Mouse (Mus musculus) CH12.LX (cell line): ENCODE results near the gene Trnp1. TPM values are rescaled to one million over a fixed set of nuclear protein-coding genes. Genes with fewer than 3 reads are reported as not detected.

Experiments used
- DNase-seq: peaks from one replicate; pipeline ENCODE4 v3.0.0-alpha.2; 2013; ENCODE audit errors: extremely low read depth
- H3K27ac ChIP-seq: 2 replicates; pipeline ENCODE4 v1.5.1; 2012; ENCODE audit warnings: low read depth, mild to moderate bottlenecking, control low read depth, moderate library complexity; ENCODE audit not compliant: insufficient read depth
- H3K27me3 ChIP-seq: replicated peaks from 2 replicates; pipeline ENCODE3; 2012; ENCODE audit warnings: inconsistent platforms
- H3K36me3 ChIP-seq, 2 experiments: replicated peaks in 1 of 2; 2 replicates each; pipeline versions ENCODE3 to v1.6.1; 2012; ENCODE audit warnings: inconsistent platforms in 1 of 2, low read length in 1 of 2, mild to moderate bottlenecking in 1 of 2, mixed read lengths in 1 of 2, moderate library complexity in 1 of 2; ENCODE audit not compliant: control insufficient read depth in 1 of 2, insufficient read depth in 1 of 2
- H3K4me1 ChIP-seq, 2 experiments: 2 replicates each; pipeline ENCODE4 v1.6.1; 2012; ENCODE audit warnings: inconsistent platforms in 1 of 2, moderate library complexity in 1 of 2; ENCODE audit not compliant: insufficient read depth in 2 of 2, control insufficient read depth in 1 of 2
- H3K4me2 ChIP-seq: 2 replicates; pipeline ENCODE4 v1.6.1; 2012; ENCODE audit warnings: low read depth, mild to moderate bottlenecking, control low read depth; ENCODE audit not compliant: poor library complexity, insufficient read depth, severe bottlenecking
- H3K4me3 ChIP-seq, 3 experiments: fragments of 150-350 bp in 1 of 3; sonication (generic) in 1 of 3; replicated peaks in 1 of 3; 2 replicates each; pipeline versions ENCODE3 to v1.5.1; 2011 to 2012; ENCODE audit warnings: low read depth in 2 of 3, low read length in 2 of 3, mild to moderate bottlenecking in 2 of 3, moderate library complexity in 2 of 3, control low read depth in 1 of 3, improper control_type of control experiment in 1 of 3, inconsistent platforms in 1 of 3, mixed read lengths in 1 of 3; ENCODE audit not compliant: poor library complexity in 1 of 3
- H3K79me2 ChIP-seq: replicated peaks from 2 replicates; pipeline ENCODE4 v1.6.1; 2012; ENCODE audit warnings: mild to moderate bottlenecking, moderate library complexity; ENCODE audit not compliant: control insufficient read depth, poor library complexity, insufficient read depth, severe bottlenecking; ENCODE audit errors: extremely low read depth
- H3K9ac ChIP-seq: 2 replicates; pipeline ENCODE4 v1.6.1; 2012; ENCODE audit warnings: low read depth, mild to moderate bottlenecking, control low read depth, moderate library complexity; ENCODE audit not compliant: insufficient read depth
- H3K9me3 ChIP-seq: replicated peaks from 2 replicates; pipeline ENCODE3; 2012; ENCODE audit warnings: low read length, inconsistent platforms, mixed read lengths
- CHD1 ChIP-seq: IDR thresholded peaks from 2 replicates; pipeline ENCODE4 v1.6.1; 2012; ENCODE audit warnings: low read depth, low read length, improper control_type of control experiment, inconsistent platforms
- ELF1 ChIP-seq: IDR thresholded peaks from 2 replicates; pipeline ENCODE4 v1.6.1; 2014; ENCODE audit warnings: low read depth, mild to moderate bottlenecking, inconsistent platforms, low read length, improper control_type of control experiment
- ETS1 ChIP-seq: conservative IDR thresholded peaks from 2 replicates; pipeline ENCODE4 v1.6.1; 2012; ENCODE audit warnings: low read depth, mild to moderate bottlenecking, inconsistent platforms, low read length, improper control_type of control experiment, moderate library complexity
- GABPA ChIP-seq: IDR thresholded peaks from 2 replicates; pipeline ENCODE4 v1.6.1; 2012; ENCODE audit warnings: low read depth, low read length, improper control_type of control experiment, inconsistent platforms; ENCODE audit not compliant: insufficient replicate concordance
- HCFC1 ChIP-seq: IDR thresholded peaks from 2 replicates; pipeline ENCODE4 v1.6.1; 2012; ENCODE audit warnings: low read depth, mild to moderate bottlenecking, inconsistent platforms, low read length, improper control_type of control experiment
- IRF4 ChIP-seq: IDR thresholded peaks from 2 replicates; pipeline ENCODE4 v1.6.1; 2014; ENCODE audit warnings: low read depth, mild to moderate bottlenecking, inconsistent platforms, low read length, improper control_type of control experiment
- JUND ChIP-seq: conservative IDR thresholded peaks from 2 replicates; pipeline ENCODE4 v1.6.1; 2011; ENCODE audit warnings: low read depth, low read length, improper control_type of control experiment
- MAFK ChIP-seq: IDR thresholded peaks from 2 replicates; pipeline ENCODE4 v1.6.1; 2011; ENCODE audit warnings: low read length, improper control_type of control experiment; ENCODE audit not compliant: insufficient replicate concordance
- MAX ChIP-seq: IDR thresholded peaks from 2 replicates; pipeline ENCODE4 v1.6.1; 2011; ENCODE audit warnings: low read length, improper control_type of control experiment
- MEF2A ChIP-seq: IDR thresholded peaks from 2 replicates; pipeline ENCODE4 v1.6.1; 2014; ENCODE audit warnings: low read depth, mild to moderate bottlenecking, inconsistent platforms, low read length, improper control_type of control experiment, borderline replicate concordance
- MYC ChIP-seq: IDR thresholded peaks from 2 replicates; pipeline ENCODE4 v1.6.1; 2011; ENCODE audit warnings: low read depth, mild to moderate bottlenecking, improper control_type of control experiment, low read length
- NRF1 ChIP-seq: IDR thresholded peaks from 2 replicates; pipeline ENCODE4 v1.6.1; 2014; ENCODE audit warnings: low read depth, mild to moderate bottlenecking, inconsistent platforms, low read length, improper control_type of control experiment, moderate library complexity
- PAX5 ChIP-seq: IDR thresholded peaks from 2 replicates; pipeline ENCODE4 v1.6.1; 2012; ENCODE audit warnings: low read length, inconsistent platforms, mixed read lengths
- SMC3 ChIP-seq: IDR thresholded peaks from 2 replicates; pipeline ENCODE4 v1.6.1; 2011; ENCODE audit warnings: low read depth, low read length, improper control_type of control experiment
- TCF12 ChIP-seq: IDR thresholded peaks from 2 replicates; pipeline ENCODE4 v1.6.1; 2014; ENCODE audit warnings: low read depth, mild to moderate bottlenecking, inconsistent platforms, low read length, improper control_type of control experiment
- UBTF ChIP-seq: IDR thresholded peaks from 2 replicates; pipeline ENCODE4 v1.6.1; 2012; ENCODE audit warnings: low read depth, mild to moderate bottlenecking, inconsistent platforms, low read length, improper control_type of control experiment, moderate library complexity
- USF1 ChIP-seq: IDR thresholded peaks from 2 replicates; pipeline ENCODE4 v1.6.1; 2014; ENCODE audit warnings: low read depth, mild to moderate bottlenecking, inconsistent platforms, low read length, improper control_type of control experiment
- USF2 ChIP-seq: conservative IDR thresholded peaks from 2 replicates; pipeline ENCODE4 v1.6.1; 2011; ENCODE audit warnings: low read depth, low read length, improper control_type of control experiment
- ZC3H11A ChIP-seq: IDR thresholded peaks from 2 replicates; pipeline ENCODE4 v1.6.1; 2012; ENCODE audit warnings: low read depth, mild to moderate bottlenecking, inconsistent platforms, low read length, improper control_type of control experiment
- dilution Hi-C: fragments of 300-500 bp; cut with MboI; formaldehyde crosslinking; loops from 2 replicates; pipeline ENCODE4 v1.14.3; 2020; ENCODE audit warnings: low sequenced_read_pairs; ENCODE audit not compliant: extremely low pct_unique_long_range_greater_than_20kb, extremely low pct_ligation_motif_present
- in situ Hi-C: fragments of 300-500 bp; cut with MboI; formaldehyde crosslinking; loops from 3 replicates; pipeline ENCODE4 v1.14.3; 2019; ENCODE audit warnings: low sequenced_read_pairs, low pct_ligation_motif_present, low pct_unique_long_range_greater_than_20kb, mixed read lengths
- polyA plus RNA-seq: library from polyadenylated mRNA; unstranded; fragments of >175 nt; gene quantifications from 2 replicates; pipeline ENCODE4 v1.2.1, GENCODE M21; 2012; ENCODE audit warnings: low read depth; ENCODE audit not compliant: insufficient read length
- total RNA-seq, 2 experiments: library from RNA; depleted of rRNA; stranded (reverse); fragments of 300-350 nt in 1 of 2; fragments of >200 nt in 1 of 2; gene quantifications; 2 replicates each; pipeline ENCODE4 v1.2.3; 2012 to 2014

Gene Trnp1
- total and polyA plus RNA-seq, 3 experiments: not detected

GRCm38 (mm10) chr4:133484266-133485025, 13.9 kb downstream of the Trnp1 start:
- no peak overlapping the region for H3K9ac ChIP-seq
- H3K4me2 ChIP-seq: no peak overlapping the region
- H3K27me3 ChIP-seq: peaks cover 94% of the 10 kb centered on the region
- in situ Hi-C loops (no loop called here), dilution Hi-C loops (no loop called here)
- no peak for DNase-seq
- H3K27ac ChIP-seq: no peak overlapping the region
- H3K79me2 ChIP-seq: no peaks in the 10 kb centered on the region
- peaks cover 0 to 10% of the 10 kb centered on the region in 2 experiments; a peak in 3 of 4 replicates for H3K4me1 ChIP-seq
- no peaks in the 10 kb centered on the region for H3K9me3 ChIP-seq
- TF ChIP-seq MEF2A: no peak
- no peak for TF ChIP-seq NRF1
- no peak for TF ChIP-seq TCF12
- H3K4me3 ChIP-seq: no peak overlapping the region
- H3K36me3 ChIP-seq: no peaks in the 10 kb centered on the region

- DNase-seq: no peak
- Histone ChIP-seq H3K9me3 (no peaks in the 10 kb centered on the region), H3K27ac (no peak overlapping the region), H3K4me3 (no peak overlapping the region), H3K36me3 (no peaks in the 10 kb centered on the region), H3K79me2 (no peaks in the 10 kb centered on the region), H3K9ac (no peak overlapping the region), H3K4me2 (no peak overlapping the region), H3K4me1 (peaks cover 0 to 10% of the 10 kb centered on the region in 2 experiments; a peak in 3 of 4 replicates), H3K27me3 (peaks cover 95% of the 10 kb centered on the region)
- in situ Hi-C loops (no loop called here), dilution Hi-C loops (no loop called here)
- TF ChIP-seq IRF4: no peak
- no peak for TF ChIP-seq HCFC1
- TF ChIP-seq SMC3: no peak
- TF ChIP-seq USF2: no peak
- TF ChIP-seq USF1: no peak
- TF ChIP-seq JUND: no peak
- TF ChIP-seq ZC3H11A: no peak
- no peak for TF ChIP-seq CHD1
- TF ChIP-seq MAX: no peak
- TF ChIP-seq MAFK: no peak
- no peak for TF ChIP-seq MYC
- TF ChIP-seq UBTF: no peak
- no peak for TF ChIP-seq PAX5
- no peak for TF ChIP-seq ELF1
- no peak for TF ChIP-seq GABPA
- TF ChIP-seq ETS1: no peak
Observed at GRCm38 (mm10) chr4:133482479-133482878, 15.9 kb downstream of the Trnp1 start.
